Mouse (Mus musculus): Measurements from ENCODE around the gene Chchd6. TPM values are rescaled to one million over a fixed set of nuclear protein-coding genes. Genes with fewer than 3 reads are reported as not detected.

The Chchd6 gene
- polyA plus RNA-seq, 2 experiments, result 12.1 to 16.3 TPM

DNA sequence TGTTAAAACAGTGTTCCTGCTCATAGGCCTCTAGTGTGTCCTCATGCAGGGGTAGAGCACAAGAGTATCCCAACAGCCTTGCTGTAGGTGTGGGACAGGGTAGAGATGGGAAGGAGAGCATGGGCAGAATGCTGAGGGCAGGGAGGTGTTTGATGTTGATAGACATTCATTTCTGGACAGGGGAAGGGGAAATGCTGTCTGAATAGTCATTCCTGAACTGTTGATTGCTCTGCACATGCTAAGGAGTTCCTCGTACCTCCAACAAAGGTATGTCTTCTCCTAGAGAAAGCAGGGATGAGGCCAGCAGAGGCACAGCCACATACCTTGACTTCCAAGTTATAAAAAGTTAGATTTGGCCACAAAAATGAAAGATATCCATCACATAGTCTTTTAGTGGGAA, 95.5 kb downstream of the Chchd6 start:
- Histone ChIP-seq H3K9me3 (ENCODE audit: control insufficient read depth, low read length) (no peaks in the 10 kb centered on the region), H3K9ac (replicated peaks) (no peak overlapping the region), H3K27me3 (ENCODE audit: control insufficient read depth, insufficient read depth, low read length) (no peaks in the 10 kb centered on the region), H3K4me1 (replicated peaks; ENCODE audit: control insufficient read depth in 2 of 2, insufficient read depth in 2 of 2, low read length in 1 of 2) (no peaks in the 10 kb centered on the region), H3K27ac (no peak overlapping the region), H3K36me3 (replicated peaks; ENCODE audit: control insufficient read depth, insufficient read depth, low read depth) (no peaks in the 10 kb centered on the region), H3K4me2 (ENCODE audit: low read depth) (no peak overlapping the region), H3K4me3 (ENCODE audit: insufficient read depth in 1 of 2, low read depth in 2 of 2, low read length in 2 of 2) (no peak overlapping the region)
- ATAC-seq (ENCODE audit: insufficient read depth) (no peak), DNase-seq (ENCODE audit: low read depth in 3 of 3, low spot score in 3 of 3) (no peak)
- 70% methylated on average over 1 of the region's 1 CpGs for WGBS (ENCODE audit: insufficient replicate concordance)
- TF ChIP-seq EP300 (IDR thresholded peaks at IDR 0.05; ENCODE audit: low read depth), result no peak

DNA sequence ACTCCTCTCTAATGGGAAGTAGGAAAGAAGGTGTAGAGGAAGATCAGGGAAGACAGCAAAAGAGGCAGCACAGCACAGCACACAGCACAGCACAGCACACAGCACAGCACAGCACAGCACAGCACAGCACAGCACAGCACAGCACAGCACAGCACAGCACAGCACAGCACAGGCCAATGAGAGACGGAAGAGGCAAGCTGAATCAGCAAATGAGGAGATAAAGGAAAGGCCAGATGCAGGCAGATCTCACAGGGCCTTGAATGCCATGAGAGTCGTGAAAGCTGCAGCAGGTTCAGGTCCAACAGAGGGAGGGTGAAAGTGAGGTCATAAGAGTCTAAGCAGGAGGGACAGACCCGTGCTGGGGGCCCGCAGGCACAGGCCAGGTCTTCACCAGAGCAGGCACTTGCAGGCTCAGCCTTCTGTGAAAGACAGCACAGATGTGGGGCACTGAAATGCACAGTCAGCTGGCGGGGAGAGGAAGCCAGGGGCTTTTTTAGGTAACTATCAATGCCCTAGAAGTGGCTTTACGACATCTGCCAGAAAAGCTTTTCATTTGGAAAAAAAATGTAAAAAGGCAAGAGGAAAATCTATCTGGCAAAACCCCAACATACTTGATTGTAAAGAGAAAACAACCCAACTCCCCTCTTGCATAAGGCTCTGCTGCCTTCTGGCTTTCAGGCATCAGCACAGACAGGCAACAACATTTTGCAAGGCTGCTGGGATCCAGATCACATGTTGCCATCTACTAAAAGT, 96.5 kb downstream of the Chchd6 start:
- H3K27ac ChIP-seq, result no peak overlapping the region
- H3K4me3 ChIP-seq (ENCODE audit: insufficient read depth in 1 of 2, low read depth in 2 of 2, low read length in 2 of 2), result no peak overlapping the region
- DNase-seq (ENCODE audit: low read depth in 3 of 3, low spot score in 3 of 3) (no peak), ATAC-seq (ENCODE audit: insufficient read depth) (no peak)
- TF ChIP-seq CTCF (IDR thresholded peaks at IDR 0.05; ENCODE audit: low read depth) (no peak), EP300 (IDR thresholded peaks at IDR 0.05; ENCODE audit: low read depth) (no peak)
- H3K36me3 ChIP-seq (replicated peaks; ENCODE audit: control insufficient read depth, insufficient read depth, low read depth), result no peaks in the 10 kb centered on the region
- no peaks in the 10 kb centered on the region for H3K9me3 ChIP-seq (ENCODE audit: control insufficient read depth, low read length)
- H3K9ac ChIP-seq (replicated peaks), result no peak overlapping the region
- WGBS (ENCODE audit: insufficient replicate concordance), result 40% methylated on average over 6 of the region's 6 CpGs
- H3K4me1 ChIP-seq (replicated peaks; ENCODE audit: control insufficient read depth in 2 of 2, insufficient read depth in 2 of 2, low read length in 1 of 2), result no peaks in the 10 kb centered on the region
- no peaks in the 10 kb centered on the region for H3K27me3 ChIP-seq (ENCODE audit: control insufficient read depth, insufficient read depth, low read length)
- H3K4me2 ChIP-seq (ENCODE audit: low read depth), result no peak overlapping the region

DNA sequence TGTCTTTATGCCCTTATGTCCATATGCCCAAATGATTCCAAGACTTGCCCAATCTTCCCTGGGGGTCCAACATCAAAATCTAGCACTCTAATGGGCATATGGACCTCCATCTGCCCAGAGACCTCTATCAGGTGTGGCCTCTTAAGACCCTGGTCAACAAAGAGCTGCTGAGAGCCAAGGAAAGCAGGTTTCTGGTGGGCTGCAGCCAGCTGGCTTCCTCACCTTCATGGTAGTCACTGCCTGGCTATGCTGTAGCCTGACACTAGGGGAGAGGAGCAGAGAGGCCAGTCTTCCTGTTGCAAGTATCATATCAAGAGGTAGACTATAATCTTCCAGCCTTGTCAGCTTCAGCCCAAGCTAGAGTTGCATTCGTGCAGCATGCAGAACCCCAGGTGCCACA, 98.5 kb downstream of the Chchd6 start:
- TF ChIP-seq CTCF (IDR thresholded peaks at IDR 0.05; ENCODE audit: low read depth) (no peak), EP300 (IDR thresholded peaks at IDR 0.05; ENCODE audit: low read depth) (no peak)
- no peaks in the 10 kb centered on the region for H3K4me1 ChIP-seq (replicated peaks; ENCODE audit: control insufficient read depth in 2 of 2, insufficient read depth in 2 of 2, low read length in 1 of 2)
- H3K27me3 ChIP-seq (ENCODE audit: control insufficient read depth, insufficient read depth, low read length), result no peaks in the 10 kb centered on the region
- no peak overlapping the region for H3K27ac ChIP-seq
- no peak overlapping the region for H3K9ac ChIP-seq (replicated peaks)
- no peak for ATAC-seq (ENCODE audit: insufficient read depth)
- H3K4me3 ChIP-seq (ENCODE audit: insufficient read depth in 1 of 2, low read depth in 2 of 2, low read length in 2 of 2), result no peak overlapping the region
- WGBS (ENCODE audit: insufficient replicate concordance), result 56% methylated on average over 1 of the region's 1 CpGs
- H3K4me2 ChIP-seq (ENCODE audit: low read depth), result no peak overlapping the region
- H3K9me3 ChIP-seq (ENCODE audit: control insufficient read depth, low read length), result no peaks in the 10 kb centered on the region
- DNase-seq (ENCODE audit: low read depth in 3 of 3, low spot score in 3 of 3), result no peak
- H3K36me3 ChIP-seq (replicated peaks; ENCODE audit: control insufficient read depth, insufficient read depth, low read depth), result no peaks in the 10 kb centered on the region

DNA sequence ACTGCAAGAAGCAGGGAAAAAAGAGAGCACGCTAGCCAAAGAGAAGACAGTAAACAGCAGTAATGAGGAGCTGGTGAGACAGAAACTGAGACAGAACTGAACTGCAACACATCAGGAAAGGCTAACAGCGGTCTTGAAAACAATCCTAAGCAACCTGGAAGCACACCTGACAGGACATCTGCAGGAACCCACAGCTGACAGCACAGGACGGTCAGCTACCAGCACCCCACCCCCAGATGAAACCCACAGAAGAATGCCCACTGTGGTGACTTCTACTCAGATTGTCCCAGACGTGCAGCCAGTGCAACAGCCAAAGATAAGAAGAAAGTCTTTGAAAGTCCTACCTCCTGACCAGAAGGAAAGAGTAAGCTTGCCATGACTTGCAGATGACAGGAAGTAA, 103.1 kb downstream of the Chchd6 start:
- Histone ChIP-seq H3K4me1 (replicated peaks; ENCODE audit: control insufficient read depth in 2 of 2, insufficient read depth in 2 of 2, low read length in 1 of 2) (no peaks in the 10 kb centered on the region), H3K4me3 (ENCODE audit: insufficient read depth in 1 of 2, low read depth in 2 of 2, low read length in 2 of 2) (no peak overlapping the region), H3K27ac (no peak overlapping the region), H3K4me2 (ENCODE audit: low read depth) (no peak overlapping the region), H3K27me3 (ENCODE audit: control insufficient read depth, insufficient read depth, low read length) (no peaks in the 10 kb centered on the region), H3K36me3 (replicated peaks; ENCODE audit: control insufficient read depth, insufficient read depth, low read depth) (no peaks in the 10 kb centered on the region), H3K9me3 (ENCODE audit: control insufficient read depth, low read length) (no peaks in the 10 kb centered on the region), H3K9ac (replicated peaks) (no peak overlapping the region)
- no peak for TF ChIP-seq CTCF (IDR thresholded peaks at IDR 0.05; ENCODE audit: low read depth)
- TF ChIP-seq EP300 (IDR thresholded peaks at IDR 0.05; ENCODE audit: low read depth), result no peak
- no peak for DNase-seq (ENCODE audit: low read depth in 3 of 3, low spot score in 3 of 3)
- WGBS (ENCODE audit: insufficient replicate concordance), result 40% methylated on average over 4 of the region's 4 CpGs
- ATAC-seq (ENCODE audit: insufficient read depth), result no peak

DNA sequence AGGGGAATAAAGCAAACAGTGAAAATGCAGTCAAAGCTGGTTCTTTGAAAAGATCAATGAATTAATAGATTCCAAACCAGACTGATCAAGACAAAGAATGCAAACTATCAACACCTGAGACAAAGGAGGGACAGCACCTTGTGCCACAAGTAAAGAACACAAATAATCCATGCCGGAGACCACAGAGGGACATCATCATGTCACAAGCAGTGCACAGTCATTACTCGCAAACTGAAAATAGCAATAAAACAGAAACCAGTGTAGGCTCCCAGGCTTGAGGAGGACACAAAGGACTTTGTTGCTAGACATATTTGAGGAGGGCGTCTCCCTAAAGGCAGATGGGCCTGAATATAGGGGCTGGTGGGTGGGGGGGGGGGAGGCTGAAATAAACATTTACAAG, 105.1 kb downstream of the Chchd6 start:
- no peaks in the 10 kb centered on the region for H3K27me3 ChIP-seq (ENCODE audit: control insufficient read depth, insufficient read depth, low read length)
- no peaks in the 10 kb centered on the region for H3K9me3 ChIP-seq (ENCODE audit: control insufficient read depth, low read length)
- ATAC-seq (ENCODE audit: insufficient read depth) (no peak), DNase-seq (ENCODE audit: low read depth in 3 of 3, low spot score in 3 of 3) (no peak)
- 75% methylated on average over 3 of the region's 3 CpGs for WGBS (ENCODE audit: insufficient replicate concordance)
- H3K9ac ChIP-seq (replicated peaks), result no peak overlapping the region
- no peak for TF ChIP-seq CTCF (IDR thresholded peaks at IDR 0.05; ENCODE audit: low read depth)
- no peak for TF ChIP-seq EP300 (IDR thresholded peaks at IDR 0.05; ENCODE audit: low read depth)
- no peak overlapping the region for H3K27ac ChIP-seq
- H3K4me3 ChIP-seq (ENCODE audit: insufficient read depth in 1 of 2, low read depth in 2 of 2, low read length in 2 of 2), result no peak overlapping the region
- no peaks in the 10 kb centered on the region for H3K4me1 ChIP-seq (replicated peaks; ENCODE audit: control insufficient read depth in 2 of 2, insufficient read depth in 2 of 2, low read length in 1 of 2)
- H3K36me3 ChIP-seq (replicated peaks; ENCODE audit: control insufficient read depth, insufficient read depth, low read depth), result no peaks in the 10 kb centered on the region
- H3K4me2 ChIP-seq (ENCODE audit: low read depth), result no peak overlapping the region
